Mouse (Mus musculus): ENCODE measurements around the gene Atat1. TPM values are rescaled to one million over a fixed set of nuclear protein-coding genes. Genes with fewer than 3 reads are reported as not detected.

The Atat1 gene
- polyA plus RNA-seq, 1 experiment from 2014 or later, result 9.3 TPM

- DNase-seq (no peak), ATAC-seq (ENCODE audit: low read depth) (no peak)
- H3K27ac ChIP-seq, result peak overlapping the region; percentile 34; the same call in 1 of the 2 replicates
- peaks cover 17% of the 10 kb centered on the region for H3K36me3 ChIP-seq
- no peaks in the 10 kb centered on the region for H3K27me3 ChIP-seq
- no peaks in the 10 kb centered on the region for H3K9me3 ChIP-seq (replicated peaks)
- no peak overlapping the region for H3K4me2 ChIP-seq
- peaks cover 51% of the 10 kb centered on the region for H3K4me1 ChIP-seq (replicated peaks)
- 0 out of 2 replicates have a peak overlapping the region, but pooled peaks have one; percentile 3 for H3K9ac ChIP-seq
- H3K4me3 ChIP-seq (replicated peaks), result no peak overlapping the region
- 29% methylated on average over 3 of the region's 3 CpGs for WGBS (ENCODE audit: insufficient replicate concordance)
Measured at GRCm38 (mm10) chr17:35900636-35901035, 9.2 kb downstream of the Atat1 start.

- Histone ChIP-seq H3K4me2 (peak overlapping the region; percentile 98), H3K36me3 (peaks cover 28% of the 10 kb centered on the region), H3K9me3 (replicated peaks) (no peaks in the 10 kb centered on the region), H3K4me1 (replicated peaks) (peaks cover 44% of the 10 kb centered on the region), H3K4me3 (replicated peaks) (peak overlapping the region; percentile 91), H3K27ac (peak overlapping the region; percentile 86), H3K9ac (peak overlapping the region; percentile 94), H3K27me3 (no peaks in the 10 kb centered on the region)
- 33% methylated on average over 23 of the region's 23 CpGs for WGBS (ENCODE audit: insufficient replicate concordance)
- peak; percentile 57 for ATAC-seq (ENCODE audit: low read depth)
- peak; percentile 31 for DNase-seq
Measured at GRCm38 (mm10) chr17:35897644-35898573, 12.0 kb downstream of the Atat1 start.

GRCm38 (mm10) chr17:35896781-35897643 lies 12.9 kb downstream of the Atat1 start, which contains the start of gene 2310061I04Rik:
TSS of gene 2310061I04Rik (minus strand) at chr17:35897431.
- Histone ChIP-seq H3K4me3 (replicated peaks) (peak within 1 kb of the TSS; percentile 91), H3K9ac (peak within 1 kb of the TSS; percentile 94), H3K27me3 (no peaks in the 10 kb centered on the region), H3K4me1 (replicated peaks) (peaks cover 44% of the 10 kb centered on the region), H3K27ac (peak within 1 kb of the TSS; percentile 86), H3K9me3 (replicated peaks) (no peaks in the 10 kb centered on the region), H3K4me2 (peak within 1 kb of the TSS; percentile 98), H3K36me3 (peaks cover 37% of the 10 kb centered on the region)
- peak; percentile 86 for DNase-seq
- WGBS (ENCODE audit: insufficient replicate concordance), result under 1% methylated on average over 84 of the region's 86 CpGs
- ATAC-seq (ENCODE audit: low read depth), result peak; percentile 91

GRCm38 (mm10) chr17:35887725-35888124 lies 22.1 kb downstream of the Atat1 start:
- WGBS (ENCODE audit: insufficient replicate concordance), result 86% methylated on average over 9 of the region's 17 CpGs
- Histone ChIP-seq H3K9ac (no peak overlapping the region), H3K4me3 (replicated peaks) (no peak overlapping the region), H3K27ac (no peak overlapping the region), H3K27me3 (no peaks in the 10 kb centered on the region), H3K4me1 (replicated peaks) (no peaks in the 10 kb centered on the region), H3K36me3 (peaks cover 99% of the 10 kb centered on the region), H3K4me2 (no peak overlapping the region), H3K9me3 (replicated peaks) (no peaks in the 10 kb centered on the region)
- ATAC-seq (ENCODE audit: low read depth), result no peak
- no peak for DNase-seq

- H3K4me3 ChIP-seq (replicated peaks), result no peak overlapping the region
- peaks cover 77% of the 10 kb centered on the region for H3K36me3 ChIP-seq
- H3K9ac ChIP-seq, result no peak overlapping the region
- no peaks in the 10 kb centered on the region for H3K27me3 ChIP-seq
- peaks cover 20% of the 10 kb centered on the region for H3K4me1 ChIP-seq (replicated peaks)
- 91% methylated on average over 14 of the region's 14 CpGs for WGBS (ENCODE audit: insufficient replicate concordance)
- H3K27ac ChIP-seq, result no peak overlapping the region
- DNase-seq, result no peak
- H3K9me3 ChIP-seq (replicated peaks), result no peaks in the 10 kb centered on the region
- ATAC-seq (ENCODE audit: low read depth), result no peak
- H3K4me2 ChIP-seq, result no peak overlapping the region
Measured at GRCm38 (mm10) chr17:35883777-35884176, 26.1 kb downstream of the Atat1 start.

- Histone ChIP-seq H3K4me3 (replicated peaks) (no peak overlapping the region), H3K9ac (no peak overlapping the region), H3K4me2 (no peak overlapping the region), H3K27me3 (no peaks in the 10 kb centered on the region), H3K36me3 (peaks cover 68% of the 10 kb centered on the region), H3K4me1 (replicated peaks) (peaks cover 20% of the 10 kb centered on the region), H3K9me3 (replicated peaks) (no peaks in the 10 kb centered on the region), H3K27ac (no peak overlapping the region)
- DNase-seq, result no peak
- ATAC-seq (ENCODE audit: low read depth), result no peak
- WGBS (ENCODE audit: insufficient replicate concordance), result 85% methylated on average over 17 of the region's 17 CpGs
Measured at GRCm38 (mm10) chr17:35882924-35883323, 27.0 kb downstream of the Atat1 start.

GRCm38 (mm10) chr17:35879245-35880057 lies 30.4 kb downstream of the Atat1 start, which contains the start of gene Dhx16:
TSS of gene Dhx16 (plus strand) at chr17:35879819.
- ATAC-seq (ENCODE audit: low read depth), result peak; percentile 90
- DNase-seq, result peak; percentile 86
- 5% methylated on average over 66 of the region's 66 CpGs for WGBS (ENCODE audit: insufficient replicate concordance)
- Histone ChIP-seq H3K4me1 (replicated peaks) (peaks cover 25% of the 10 kb centered on the region), H3K27me3 (no peaks in the 10 kb centered on the region), H3K9ac (peak within 1 kb of the TSS; percentile 94), H3K27ac (peak within 1 kb of the TSS; percentile 81), H3K4me2 (peak within 1 kb of the TSS; percentile 88), H3K4me3 (replicated peaks) (peak within 1 kb of the TSS; percentile 96), H3K9me3 (replicated peaks) (no peaks in the 10 kb centered on the region), H3K36me3 (peaks cover 42% of the 10 kb centered on the region)

GRCm38 (mm10) chr17:35874721-35875120 lies 35.2 kb downstream of the Atat1 start:
- Histone ChIP-seq H3K36me3 (peaks cover 15% of the 10 kb centered on the region), H3K4me3 (replicated peaks) (no peak overlapping the region), H3K27me3 (peaks cover 9% of the 10 kb centered on the region), H3K4me2 (no peak overlapping the region), H3K9me3 (replicated peaks) (0 out of 2 replicates have a peak, but pooled peaks cover 3% of the 10 kb centered on the region), H3K4me1 (replicated peaks) (peaks cover 42% of the 10 kb centered on the region), H3K9ac (no peak overlapping the region), H3K27ac (0 out of 2 replicates have a peak overlapping the region, but pooled peaks have one; percentile 0)
- 75% methylated on average over 6 of the region's 6 CpGs for WGBS (ENCODE audit: insufficient replicate concordance)
- DNase-seq (no peak), ATAC-seq (ENCODE audit: low read depth) (no peak)

- peaks cover 16% of the 10 kb centered on the region for H3K27me3 ChIP-seq
- DNase-seq (peak; percentile 79), ATAC-seq (ENCODE audit: low read depth) (peak; percentile 58)
- H3K4me3 ChIP-seq (replicated peaks), result no peak overlapping the region
- 0 out of 2 replicates have a peak, but pooled peaks cover 3% of the 10 kb centered on the region for H3K9me3 ChIP-seq (replicated peaks)
- WGBS (ENCODE audit: insufficient replicate concordance), result 9% methylated on average over 21 of the region's 21 CpGs
- peaks cover 46% of the 10 kb centered on the region for H3K4me1 ChIP-seq (replicated peaks)
- peaks cover 15% of the 10 kb centered on the region for H3K36me3 ChIP-seq
- H3K4me2 ChIP-seq, result peak overlapping the region; percentile 10
- peak overlapping the region; percentile 35; the same call in 1 of the 2 replicates for H3K27ac ChIP-seq
- H3K9ac ChIP-seq, result peak overlapping the region; percentile 39; the same call in 1 of the 2 replicates
Measured at GRCm38 (mm10) chr17:35873774-35874519, 35.9 kb downstream of the Atat1 start.

All from liver, embryonic 13.5 days (tissue).